In genomic region chr9:65458975-65459374, GRCm38 (mm10) we compare ENCODE assay signal across 26 mouse cellular contexts. TPM values are rescaled to one million over a fixed set of nuclear protein-coding genes. Genes with fewer than 3 reads are reported as not detected.
"Had no signal": no experiment of that assay in that cellular context is flagged by ENCODE, and none has a peak within 500 bp of the region (broad histone marks: within the 10 kb centered on the region; RNA-seq: fewer than 3 reads in every experiment).

No protein-coding gene starts in this region.

- H3K27me3 ChIP-seq: lung, embryonic 15.5 days; midbrain, embryonic 13.5 days; midbrain, embryonic 15.5 days; neural tube, embryonic 13.5 days; neural tube, embryonic 15.5 days had no signal

- H3K27ac ChIP-seq: lung, embryonic 15.5 days; macrophage; midbrain, embryonic 13.5 days; midbrain, embryonic 15.5 days; neural tube, embryonic 15.5 days had no signal

- ATAC-seq: liver, postnatal 0 days; lung, postnatal 0 days; midbrain, embryonic 13.5 days; midbrain, embryonic 15.5 days had no signal

- H3K4me3 ChIP-seq: lung, embryonic 15.5 days; megakaryocyte, embryonic 14.5 days; midbrain, embryonic 13.5 days; midbrain, embryonic 15.5 days; neural tube, embryonic 13.5 days; neural tube, embryonic 15.5 days had no signal

- H3K36me3 ChIP-seq: lung, embryonic 15.5 days; midbrain, embryonic 15.5 days; neural tube, embryonic 13.5 days; neural tube, embryonic 15.5 days had no signal

- H3K9ac ChIP-seq: liver, postnatal 0 days; lung, embryonic 15.5 days; midbrain, embryonic 13.5 days; midbrain, embryonic 15.5 days; neural tube, embryonic 13.5 days; neural tube, embryonic 15.5 days had no signal

- DNase-seq: liver, postnatal 0 days; lung, adult 2 months; lung, postnatal 14 days; lung, postnatal 36 days; retina, postnatal 1 day; right cerebral cortex, adult 18-20 months; right cerebral cortex, postnatal 25 days; right cerebral cortex, postnatal 4 days; spleen, adult 18-20 months; thymus, adult 18-20 months; thymus, postnatal 14 days; thymus, postnatal 36 days had no signal

- H3K4me2 ChIP-seq: lung, embryonic 15.5 days; midbrain, embryonic 11.5 days; midbrain, embryonic 13.5 days; midbrain, embryonic 15.5 days; neural tube, embryonic 13.5 days; neural tube, embryonic 15.5 days had no signal

- H3K9me3 ChIP-seq: lung, embryonic 15.5 days; megakaryocyte, embryonic 14.5 days; midbrain, embryonic 13.5 days; midbrain, embryonic 15.5 days; neural tube, embryonic 13.5 days; neural tube, embryonic 15.5 days had no signal

RNA-seq across cellular contexts. Expression of gene Slc51b, which starts 36.2 kb away (rescaled TPM):
- total RNA-seq: megakaryocyte progenitor cell, adult 5-6 weeks; midbrain, postnatal 0 days; monocyte, adult 5-6 weeks had no signal
- polyA plus RNA-seq: lung, adult 2 months; lung, embryonic 15.5 days; lung, postnatal 0 days; macrophage; midbrain, embryonic 11.5 days; midbrain, embryonic 13.5 days; midbrain, embryonic 15.5 days; midbrain, postnatal 0 days; neural tube, embryonic 11.5 days; neural tube, embryonic 13.5 days; neural tube, embryonic 15.5 days; stomach, embryonic 14.5 days had no signal
